Mouse (Mus musculus) spleen, adult 2 months (tissue): ENCODE results near the gene Ass1. TPM values are rescaled to one million over a fixed set of nuclear protein-coding genes. Genes with fewer than 3 reads are reported as not detected.
A peak's percentile ranks its signal among the peaks of the same experiment; 100 is the strongest.

Experiments used
- DNase-seq, 2 experiments: peaks; one replicate each; pipeline versions ENCODE4 v3.0.0 to v3.0.0-alpha.2; 2012 to 2021; ENCODE audit warnings: low spot score in 2 of 2, low read depth in 1 of 2
- H3K27ac ChIP-seq: fragments of 200-500 bp; 2 replicates; pipeline ENCODE4 v1.5.1; 2012; ENCODE audit warnings: low read length, inconsistent platforms; ENCODE audit not compliant: insufficient read depth
- H3K27me3 ChIP-seq: fragments of 200-500 bp; 2 replicates; pipeline ENCODE4 v1.6.1; 2012; ENCODE audit warnings: mild to moderate bottlenecking, moderate library complexity, low read length, inconsistent platforms; ENCODE audit not compliant: control insufficient read depth, insufficient read depth
- H3K36me3 ChIP-seq: fragments of 200-500 bp; 2 replicates; pipeline ENCODE4 v1.6.1; 2012; ENCODE audit warnings: mild to moderate bottlenecking, low read length, inconsistent platforms; ENCODE audit not compliant: control insufficient read depth, insufficient read depth
- H3K4me1 ChIP-seq: fragments of 200-500 bp; 2 replicates; pipeline ENCODE4 v1.6.1; 2011; ENCODE audit warnings: inconsistent platforms; ENCODE audit not compliant: control insufficient read depth, insufficient read depth, insufficient read length
- H3K4me3 ChIP-seq: fragments of 200-500 bp; 2 replicates; pipeline ENCODE4 v1.5.1; 2011; ENCODE audit warnings: mild to moderate bottlenecking, inconsistent platforms; ENCODE audit not compliant: insufficient read depth, insufficient read length; ENCODE audit errors: extremely low read depth
- CTCF ChIP-seq: fragments of 200-500 bp; IDR thresholded peaks from 2 replicates; pipeline ENCODE4 v1.5.1; 2011; ENCODE audit warnings: mild to moderate bottlenecking, inconsistent platforms; ENCODE audit not compliant: insufficient read depth, insufficient read length, insufficient replicate concordance; ENCODE audit errors: extremely low read depth
- POLR2A ChIP-seq: fragments of 200-500 bp; IDR thresholded peaks from 2 replicates; pipeline ENCODE4 v1.6.1; 2011; ENCODE audit warnings: low read depth, low read length, inconsistent platforms
- WGBS: fragments of 180-500 bp; shearing (Covaris S2); methylation state at CpG from one replicate; pipeline ENCODE4 v1.1.7; 2018; 5-methylcytosine and 5-hydroxymethylcytosine counted together
- polyA plus RNA-seq: library from polyadenylated mRNA; depleted of rRNA; stranded (reverse); fragments of >200 nt; gene quantifications from 2 replicates; pipeline ENCODE4 v1.2.3, GENCODE M21; 2012

The Ass1 gene
- polyA plus RNA-seq, 1 experiment, result 18.9 TPM

GRCm38 (mm10) chr2:31463253-31463652 is 6.8 kb upstream of the Ass1 start:
- H3K4me1 ChIP-seq, result peaks cover 22% of the 10 kb centered on the region; the same call in 1 of the 2 replicates

GRCm38 (mm10) chr2:31463696-31464528 is 6.1 kb upstream of the Ass1 start:
- DNase-seq, result peak in 1 of 2 experiments; percentile 37
- Histone ChIP-seq H3K4me1 (peaks cover 22% of the 10 kb centered on the region; the same call in 1 of the 2 replicates), H3K27me3 (no peaks in the 10 kb centered on the region), H3K4me3 (no peak overlapping the region), H3K36me3 (no peaks in the 10 kb centered on the region), H3K27ac (peak overlapping the region; percentile 26; the same call in 1 of the 2 replicates)
- WGBS, result 33% methylated on average over 8 of the region's 8 CpGs
- TF ChIP-seq CTCF (no peak), POLR2A (no peak)

More at GRCm38 (mm10) chr2:31463253-31463652, 6.8 kb upstream of the Ass1 start:
- no peak for DNase-seq
- 90% methylated on average over 7 of the region's 7 CpGs for WGBS
- Histone ChIP-seq H3K27me3 (no peaks in the 10 kb centered on the region), H3K36me3 (no peaks in the 10 kb centered on the region), H3K4me3 (no peak overlapping the region), H3K27ac (0 out of 2 replicates have a peak overlapping the region, but pooled peaks have one; percentile 26)
- TF ChIP-seq CTCF (no peak), POLR2A (no peak)

- no peak overlapping the region for H3K4me3 ChIP-seq
- no peak for DNase-seq
- 0 out of 2 replicates have a peak overlapping the region, but pooled peaks have one; percentile 26 for H3K27ac ChIP-seq
- TF ChIP-seq POLR2A (no peak), CTCF (no peak)
- H3K36me3 ChIP-seq, result no peaks in the 10 kb centered on the region
- no peaks in the 10 kb centered on the region for H3K27me3 ChIP-seq
- WGBS, result 70% methylated on average over 6 of the region's 6 CpGs
- peaks cover 17% of the 10 kb centered on the region; the same call in 1 of the 2 replicates for H3K4me1 ChIP-seq
Observed at GRCm38 (mm10) chr2:31464529-31464910, 5.5 kb upstream of the Ass1 start.

GRCm38 (mm10) chr2:31467457-31467856 is 2.5 kb upstream of the Ass1 start:
- no peak for TF ChIP-seq POLR2A
- no peak for TF ChIP-seq CTCF
- no peak overlapping the region for H3K4me3 ChIP-seq
- no peaks in the 10 kb centered on the region for H3K27me3 ChIP-seq
- H3K4me1 ChIP-seq, result peaks cover 19% of the 10 kb centered on the region; the same call in 1 of the 2 replicates
- no peaks in the 10 kb centered on the region for H3K36me3 ChIP-seq
- no peak overlapping the region for H3K27ac ChIP-seq
- WGBS, result 90% methylated on average over 1 of the region's 1 CpGs
- DNase-seq, result no peak

GRCm38 (mm10) chr2:31468857-31469256 is 1.1 kb upstream of the Ass1 start:
- DNase-seq, result no peak
- no peak for TF ChIP-seq POLR2A
- TF ChIP-seq CTCF, result no peak
- 89% methylated on average over 7 of the region's 7 CpGs for WGBS
- Histone ChIP-seq H3K27me3 (no peaks in the 10 kb centered on the region), H3K36me3 (no peaks in the 10 kb centered on the region), H3K4me1 (peaks cover 15% of the 10 kb centered on the region; the same call in 1 of the 2 replicates), H3K4me3 (no peak overlapping the region), H3K27ac (no peak overlapping the region)

- Histone ChIP-seq H3K4me1 (peaks cover 9% of the 10 kb centered on the region; the same call in 1 of the 2 replicates), H3K27me3 (no peaks in the 10 kb centered on the region), H3K27ac (no peak overlapping the region), H3K36me3 (no peaks in the 10 kb centered on the region), H3K4me3 (peak overlapping the region; percentile 74; the same call in 1 of the 2 replicates)
- TF ChIP-seq CTCF (no peak), POLR2A (no peak)
- WGBS, result 48% methylated on average over 7 of the region's 7 CpGs
- no peak for DNase-seq
Observed at GRCm38 (mm10) chr2:31469480-31469879, 527 bp upstream of the Ass1 start.
